Mouse (Mus musculus): ENCODE data around the gene Stx17.

Gene Stx17

GRCm38 (mm10) chr4:48124773-48125469 is at the start of gene Stx17:
Gene Stx17, plus strand, starts transcription at chr4:48124915.
- DNase-seq (ENCODE audit: low read depth, low spot score): peak; percentile 93

- no peak for DNase-seq (ENCODE audit: low read depth, low spot score)
Measured at GRCm38 (mm10) chr4:48076693-48077471, 47.8 kb upstream of the Stx17 start.

GRCm38 (mm10) chr4:48078213-48078612 is 46.5 kb upstream of the Stx17 start:
- no peak for DNase-seq (ENCODE audit: low read depth, low spot score)

- DNase-seq (ENCODE audit: low read depth, low spot score): no peak
Measured at GRCm38 (mm10) chr4:48079285-48080039, 45.3 kb upstream of the Stx17 start.

GRCm38 (mm10) chr4:48083452-48083851 is 41.3 kb upstream of the Stx17 start:
- DNase-seq (ENCODE audit: low read depth, low spot score): no peak

- no peak for DNase-seq (ENCODE audit: low read depth, low spot score)
Measured at GRCm38 (mm10) chr4:48086609-48087008, 38.1 kb upstream of the Stx17 start.

- peak; percentile 49 for DNase-seq (ENCODE audit: low read depth, low spot score)
Measured at GRCm38 (mm10) chr4:48087497-48087896, 37.2 kb upstream of the Stx17 start.

GRCm38 (mm10) chr4:48093221-48093620 is 31.5 kb upstream of the Stx17 start:
- no peak for DNase-seq (ENCODE audit: low read depth, low spot score)

- no peak for DNase-seq (ENCODE audit: low read depth, low spot score)
Measured at GRCm38 (mm10) chr4:48100217-48100616, 24.5 kb upstream of the Stx17 start.

GRCm38 (mm10) chr4:48101981-48102380 is 22.7 kb upstream of the Stx17 start:
- no peak for DNase-seq (ENCODE audit: low read depth, low spot score)

GRCm38 (mm10) chr4:48105387-48105786 is 19.3 kb upstream of the Stx17 start:
- DNase-seq (ENCODE audit: low read depth, low spot score): no peak

- no peak for DNase-seq (ENCODE audit: low read depth, low spot score)
Measured at GRCm38 (mm10) chr4:48107086-48107485, 17.6 kb upstream of the Stx17 start.

GRCm38 (mm10) chr4:48108591-48108990 is 16.1 kb upstream of the Stx17 start:
- peak; percentile 77 for DNase-seq (ENCODE audit: low read depth, low spot score)

- DNase-seq (ENCODE audit: low read depth, low spot score): peak; percentile 61
Measured at GRCm38 (mm10) chr4:48110331-48110730, 14.4 kb upstream of the Stx17 start.

- peak; percentile 62 for DNase-seq (ENCODE audit: low read depth, low spot score)
Measured at GRCm38 (mm10) chr4:48116191-48116590, 8.5 kb upstream of the Stx17 start.

- DNase-seq (ENCODE audit: low read depth, low spot score): no peak
Measured at GRCm38 (mm10) chr4:48124416-48124772, 321 bp upstream of the Stx17 start.

- DNase-seq (ENCODE audit: low read depth, low spot score): no peak
Measured at GRCm38 (mm10) chr4:48130314-48130713, 5.6 kb downstream of the Stx17 start.

- DNase-seq (ENCODE audit: low read depth, low spot score): no peak
Measured at GRCm38 (mm10) chr4:48131606-48132005, 6.9 kb downstream of the Stx17 start.

- no peak for DNase-seq (ENCODE audit: low read depth, low spot score)
Measured at GRCm38 (mm10) chr4:48132721-48133120, 8.0 kb downstream of the Stx17 start.

- DNase-seq (ENCODE audit: low read depth, low spot score): no peak
Measured at GRCm38 (mm10) chr4:48149492-48149891, 24.8 kb downstream of the Stx17 start.

- no peak for DNase-seq (ENCODE audit: low read depth, low spot score)
Measured at GRCm38 (mm10) chr4:48153229-48153628, 28.5 kb downstream of the Stx17 start.

GRCm38 (mm10) chr4:48155864-48156263 is 31.1 kb downstream of the Stx17 start:
- no peak for DNase-seq (ENCODE audit: low read depth, low spot score)

Measured in A20 (cell line).